Mouse (Mus musculus) embryo, embryonic 10 days (tissue): ENCODE data around the gene Stip1.
"Not testable (repeated sequence)": the region's sequence is repeated elsewhere in the genome, so short reads cannot be mapped to it uniquely, and the experiment has no call there.

Experiments used
- DNase-seq: peaks from one replicate; pipeline ENCODE4 v3.0.0-alpha.2; 2015; ENCODE audit warnings: low spot score

The Stip1 gene

GRCm38 (mm10) chr19:7014481-7015135, 25.2 kb downstream of the Stip1 start:
- DNase-seq: no peak

GRCm38 (mm10) chr19:7013984-7014383, 25.8 kb downstream of the Stip1 start:
- no peak for DNase-seq

- no peak for DNase-seq
Observed at GRCm38 (mm10) chr19:7012426-7012825, 27.3 kb downstream of the Stip1 start.

- no peak for DNase-seq
Observed at GRCm38 (mm10) chr19:7006892-7007593, 32.7 kb downstream of the Stip1 start.

GRCm38 (mm10) chr19:6999360-7000063, 40.3 kb downstream of the Stip1 start:
- no peak for DNase-seq

DNA sequence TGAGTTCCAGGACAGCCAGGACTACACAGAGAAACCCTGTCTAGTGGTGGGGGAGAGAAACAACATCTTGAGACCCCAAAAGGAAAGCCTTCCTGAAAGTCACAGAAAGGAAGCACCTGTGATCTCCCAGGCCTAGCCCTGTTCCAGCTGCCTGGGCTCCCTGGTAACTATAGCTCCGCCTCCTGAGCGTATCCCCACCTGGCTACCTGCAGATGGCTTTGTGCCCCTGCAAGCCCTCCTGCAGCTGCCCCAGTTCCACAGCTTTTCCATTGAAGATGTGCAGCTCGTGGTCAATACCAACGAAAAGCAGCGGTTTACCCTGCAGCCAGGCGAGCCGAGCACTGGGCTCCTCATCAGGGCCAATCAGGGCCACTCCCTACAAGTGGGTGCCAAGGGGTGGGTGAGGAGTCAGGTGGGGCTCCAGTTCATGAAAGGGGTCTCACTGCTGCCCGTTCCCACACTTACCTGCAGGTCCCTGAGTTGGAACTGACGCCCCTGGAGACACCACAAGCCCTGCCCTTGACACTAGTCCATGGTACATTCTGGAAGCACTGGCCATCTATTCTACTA, 42.0 kb downstream of the Stip1 start:
- DNase-seq: no peak

DNA sequence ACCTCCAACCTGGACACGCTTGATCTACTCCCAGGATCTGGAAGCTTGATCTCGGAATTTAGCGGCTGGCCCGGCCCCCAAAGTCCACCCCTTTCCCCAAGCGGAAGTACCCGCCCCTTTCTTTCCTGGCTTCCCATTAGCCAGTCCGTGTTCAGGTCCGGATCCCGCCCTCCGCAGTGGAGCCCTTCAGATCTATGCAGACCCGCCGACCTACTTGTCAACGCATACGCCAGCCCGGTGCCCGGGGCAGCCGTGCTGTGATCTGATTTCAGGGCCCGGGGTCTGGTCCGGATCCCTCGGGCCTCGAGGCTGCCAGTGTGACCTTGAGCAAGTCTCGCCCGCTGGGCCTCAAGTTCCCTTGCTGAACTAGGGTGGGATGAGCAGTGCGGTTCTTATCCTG, 43.8 kb downstream of the Stip1 start, which contains the start of the genes Nudt22 and Trpt1:
Gene Nudt22 (minus strand): TSS at position 112 of the 400 bp plus-strand sequence.
Gene Trpt1 (plus strand): TSS at position 126 of the 400 bp plus-strand sequence.
- peak; percentile 94 for DNase-seq

GRCm38 (mm10) chr19:6995255-6995991, 44.3 kb downstream of the Stip1 start:
- no peak for DNase-seq

GRCm38 (mm10) chr19:6994489-6994888, 45.3 kb downstream of the Stip1 start:
- no peak for DNase-seq

GRCm38 (mm10) chr19:6994002-6994401, 45.8 kb downstream of the Stip1 start:
- no peak for DNase-seq

DNA sequence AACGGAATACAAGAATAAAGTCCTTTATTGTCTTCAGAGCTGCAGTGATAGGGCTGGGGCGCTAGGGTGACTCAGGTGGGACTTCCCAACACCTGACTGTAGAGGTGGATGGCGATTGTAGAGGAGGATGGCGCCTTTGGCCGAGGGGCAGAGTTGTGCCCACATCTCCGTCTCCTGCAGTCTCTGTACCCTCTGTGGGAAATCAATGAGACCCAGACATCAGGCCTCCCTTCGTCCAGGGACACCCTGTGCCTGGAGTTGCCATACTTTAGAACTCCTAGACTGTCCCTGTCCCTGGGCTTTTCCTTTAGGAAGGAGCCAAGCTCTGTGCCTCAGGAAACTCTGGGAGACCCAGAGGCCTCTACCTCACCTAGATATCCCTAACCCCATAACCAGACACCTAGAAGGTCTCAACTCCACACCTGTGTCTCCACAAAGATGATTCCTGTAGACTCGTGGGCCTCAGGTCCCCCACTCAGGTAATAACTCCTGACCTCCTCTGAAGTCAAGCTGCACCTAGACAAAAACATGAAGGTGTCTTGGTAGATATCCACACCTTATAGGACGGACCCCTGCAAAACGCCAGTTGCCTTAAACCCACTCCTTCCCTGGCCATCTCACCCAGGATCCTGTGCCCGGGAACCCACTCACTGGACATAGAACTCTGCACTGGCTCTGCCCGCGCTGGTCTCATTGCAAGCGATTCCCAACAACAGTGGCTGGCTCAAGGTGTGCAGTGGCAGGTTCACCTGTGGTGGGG, 46.6 kb downstream of the Stip1 start:
- DNase-seq: no peak

DNA sequence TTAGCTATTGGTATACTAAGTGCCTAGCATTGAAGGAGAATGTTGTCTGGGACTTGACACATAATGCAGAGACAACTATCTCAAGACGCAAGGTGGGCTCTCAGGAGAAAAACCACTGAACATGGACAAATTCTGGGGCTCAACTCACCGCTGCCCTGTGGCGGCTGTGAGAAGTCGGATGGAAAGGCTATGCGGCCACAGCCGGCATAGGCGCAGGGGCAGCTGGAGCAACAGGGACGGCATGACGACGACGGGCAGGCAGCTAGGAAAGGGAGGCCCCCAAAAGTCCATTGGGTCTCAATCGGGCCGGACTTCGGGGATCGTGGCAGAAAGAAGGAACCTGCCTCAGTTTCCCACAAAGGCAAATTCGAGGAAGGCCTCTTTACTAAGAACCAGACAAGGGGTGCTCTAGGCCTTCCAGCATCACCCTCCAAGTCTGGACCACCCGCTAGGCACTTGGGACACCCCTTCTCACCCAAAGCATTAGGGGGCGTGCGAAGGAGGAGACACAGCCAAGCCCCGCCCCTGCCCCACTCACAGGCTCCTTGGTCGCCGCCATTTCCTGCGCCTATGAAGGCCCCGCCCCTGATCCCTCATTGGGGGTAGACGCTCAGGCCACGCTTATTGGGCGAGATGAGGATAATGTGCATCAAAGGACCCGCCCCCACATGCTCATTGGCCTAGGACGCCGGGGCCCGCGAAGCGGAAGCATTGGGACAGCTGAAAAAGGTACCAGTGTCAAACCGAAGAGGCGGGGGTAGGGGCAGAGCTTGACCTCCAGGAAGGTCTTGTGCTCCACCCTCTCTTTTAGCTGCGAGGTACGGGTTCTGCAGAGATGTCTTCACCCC, 47.5 kb downstream of the Stip1 start, which contains the start of gene Dnajc4:
Gene Dnajc4 (minus strand): TSS at position 562 of the 848 bp plus-strand sequence.
- peak; percentile 98 for DNase-seq

DNA sequence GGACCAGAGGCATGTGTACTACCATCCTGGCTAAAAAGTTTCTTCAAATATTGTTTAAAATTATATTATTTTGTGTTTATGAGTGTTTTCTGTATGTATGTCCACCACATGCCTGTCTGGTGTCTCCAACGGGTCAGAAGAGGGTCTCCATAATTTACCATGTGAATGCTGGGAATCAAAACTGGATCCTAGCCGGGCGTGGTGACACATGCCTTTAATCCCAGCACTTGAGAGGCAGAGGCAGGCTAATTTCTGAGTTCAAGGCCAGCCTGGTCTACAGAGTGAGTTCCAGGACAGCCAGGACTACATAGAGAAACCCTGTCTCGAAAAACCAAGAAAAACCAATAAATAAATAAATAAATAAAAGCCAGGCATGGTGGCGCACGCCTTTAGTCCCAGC, 48.6 kb downstream of the Stip1 start:
- not testable (repeated sequence) for DNase-seq

GRCm38 (mm10) chr19:6990712-6991111, 49.1 kb downstream of the Stip1 start:
- no peak for DNase-seq

DNA sequence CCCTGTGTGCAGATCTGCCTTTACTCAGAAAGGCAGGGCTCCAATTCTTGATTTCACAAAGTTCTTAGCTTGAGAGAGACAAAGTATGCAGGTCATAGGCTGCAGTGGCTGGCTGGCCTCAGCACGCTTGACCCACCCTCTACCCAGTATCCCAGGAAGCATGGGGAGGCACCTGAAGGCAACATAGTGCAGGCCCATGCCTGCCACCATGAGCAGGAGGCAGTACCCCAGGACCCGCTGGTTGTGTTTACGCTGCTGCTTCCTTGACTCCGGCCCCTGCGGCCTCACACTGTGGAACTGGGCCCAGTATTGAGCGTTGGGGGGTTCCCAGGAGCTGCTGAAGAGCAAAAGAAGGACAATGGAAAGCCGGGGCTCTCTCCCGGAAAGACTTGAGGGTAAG, 50.5 kb downstream of the Stip1 start:
- no peak for DNase-seq

GRCm38 (mm10) chr19:6987904-6988285, 51.9 kb downstream of the Stip1 start:
- no peak for DNase-seq

- DNase-seq: peak; percentile 69
Observed at GRCm38 (mm10) chr19:6987061-6987903, 52.5 kb downstream of the Stip1 start, which contains the start of gene Vegfb. Vegfb (minus strand) TSS chr19:6987651.

DNA sequence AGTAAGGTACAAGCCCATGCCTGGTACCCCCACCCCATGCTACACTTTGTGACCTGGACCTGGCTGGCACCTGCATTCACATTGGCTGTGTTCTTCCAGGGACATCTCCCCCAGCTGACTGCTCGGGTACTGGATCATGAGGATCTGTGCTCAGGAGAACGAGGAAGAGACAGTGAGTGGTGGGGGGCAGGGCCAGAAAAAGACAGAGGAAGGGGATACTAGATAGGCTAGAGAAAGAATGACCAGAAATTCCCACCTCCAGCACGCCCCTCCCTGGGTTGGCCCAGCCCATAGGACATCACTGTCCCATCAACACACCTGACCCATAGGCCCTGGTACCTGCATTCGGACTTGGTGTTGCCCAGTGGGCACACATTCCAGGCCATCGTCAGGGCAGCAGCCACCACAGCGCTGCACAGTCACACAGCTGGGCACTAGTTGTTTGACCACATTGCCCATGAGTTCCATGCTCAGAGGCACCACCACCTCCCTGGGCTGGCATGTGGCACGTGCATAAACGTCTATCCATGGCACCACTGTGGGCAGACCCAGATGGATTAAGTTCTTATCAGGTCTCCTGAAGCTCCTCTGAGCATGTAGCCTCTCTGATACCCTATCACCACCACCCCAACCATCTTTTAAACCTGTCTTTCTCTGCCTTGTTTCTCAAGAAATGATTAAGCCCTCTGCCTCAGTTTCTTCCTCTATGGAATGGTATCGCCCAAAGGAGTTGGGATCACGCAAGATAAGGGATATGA, 53.6 kb downstream of the Stip1 start:
- DNase-seq: no peak
